In genomic region chr3:79336044-79336766, GRCm38 (mm10) we compare ENCODE assay signal across 32 mouse cellular contexts. TPM values are rescaled to one million over a fixed set of nuclear protein-coding genes. Genes with fewer than 3 reads are reported as not detected.
DNase-seq lines count a peak whose midpoint lies in the region; ATAC-seq and TF ChIP-seq lines count a peak whose summit lies in the region.
"Had no signal": no experiment of that assay in that cellular context is flagged by ENCODE, and none has a peak within 500 bp of the region (broad histone marks: within the 10 kb centered on the region; RNA-seq: fewer than 3 reads in every experiment).

TSS of gene Gm17359 (plus strand) at chr3:79336661.

- no peak for TF ChIP-seq POLR2A in CH12.LX (IDR thresholded peaks at IDR 0.05; ENCODE audit: low read depth, low read length)

- H3K27me3 ChIP-seq in liver, postnatal 0 days (ENCODE audit: insufficient read depth, low read length), result no peaks in the 10 kb centered on the region
- H3K27me3 ChIP-seq in liver, embryonic 11.5 days (replicated peaks; ENCODE audit: control insufficient read depth, insufficient read depth, low read length), result no peaks in the 10 kb centered on the region
- no peaks in the 10 kb centered on the region for H3K27me3 ChIP-seq in CH12.LX (replicated peaks)
- H3K27me3 ChIP-seq in limb, embryonic 10.5 days (ENCODE audit: low read depth, poor library complexity, severe bottlenecking), result no peaks in the 10 kb centered on the region
- H3K27me3 ChIP-seq: embryonic facial prominence, embryonic 12.5 days; forebrain, embryonic 12.5 days; limb, embryonic 12.5 days; lung, embryonic 15.5 days had no signal

- TF ChIP-seq CTCF in liver, postnatal 0 days (IDR thresholded peaks at IDR 0.05; ENCODE audit: low read depth), result no peak
- no peak for TF ChIP-seq CTCF in CH12.LX (conservative IDR thresholded peaks at IDR 0.05 in 1 of 2, IDR thresholded peaks at IDR 0.05 in 1 of 2; ENCODE audit: low read depth in 2 of 2, low read length in 2 of 2)
- no peak for TF ChIP-seq CTCF in layer of hippocampus, adult 2 months (conservative IDR thresholded peaks at IDR 0.05)

- no peak within 1 kb of the TSS for H3K4me2 ChIP-seq in liver, postnatal 0 days (ENCODE audit: low read depth, low read length)
- no peak within 1 kb of the TSS for H3K4me2 ChIP-seq in liver, embryonic 11.5 days
- no peak within 1 kb of the TSS for H3K4me2 ChIP-seq in CH12.LX (ENCODE audit: insufficient read depth, low read depth, poor library complexity, severe bottlenecking)
- H3K4me2 ChIP-seq: embryonic facial prominence, embryonic 12.5 days; forebrain, embryonic 12.5 days; limb, embryonic 12.5 days; lung, embryonic 15.5 days; midbrain, embryonic 11.5 days had no signal

- no peak within 1 kb of the TSS for H3K4me3 ChIP-seq in liver, postnatal 0 days (ENCODE audit: low read depth, low read length)
- H3K4me3 ChIP-seq in liver, embryonic 11.5 days (ENCODE audit: low read depth, low read length), result no peak within 1 kb of the TSS
- H3K4me3 ChIP-seq in CH12.LX (replicated peaks in 1 of 3; ENCODE audit: low read depth in 2 of 3, low read length in 2 of 3, poor library complexity in 1 of 3), result no peak within 1 kb of the TSS
- no peak within 1 kb of the TSS for H3K4me3 ChIP-seq in limb, embryonic 10.5 days
- no peak within 1 kb of the TSS for H3K4me3 ChIP-seq in layer of hippocampus, adult 2 months
- H3K4me3 ChIP-seq: embryonic facial prominence, embryonic 12.5 days; forebrain, embryonic 12.5 days; heart, embryonic 10.5 days; limb, embryonic 12.5 days; lung, embryonic 15.5 days had no signal

- no peaks in the 10 kb centered on the region for H3K36me3 ChIP-seq in liver, postnatal 0 days (replicated peaks; ENCODE audit: insufficient read depth, low read length)
- H3K36me3 ChIP-seq in liver, embryonic 11.5 days (ENCODE audit: control insufficient read depth, insufficient read depth, low read length), result no peaks in the 10 kb centered on the region
- no peaks in the 10 kb centered on the region for H3K36me3 ChIP-seq in CH12.LX (replicated peaks in 1 of 2; ENCODE audit: control insufficient read depth in 1 of 2, insufficient read depth in 1 of 2, low read length in 1 of 2)
- no peaks in the 10 kb centered on the region for H3K36me3 ChIP-seq in limb, embryonic 10.5 days
- H3K36me3 ChIP-seq: embryonic facial prominence, embryonic 12.5 days; forebrain, embryonic 12.5 days; heart, embryonic 10.5 days; limb, embryonic 12.5 days; lung, embryonic 15.5 days had no signal

- H3K4me1 ChIP-seq in liver, postnatal 0 days (ENCODE audit: insufficient read depth), result no peaks in the 10 kb centered on the region
- H3K4me1 ChIP-seq in liver, embryonic 11.5 days (replicated peaks; ENCODE audit: control insufficient read depth, insufficient read depth, low read length), result no peaks in the 10 kb centered on the region; the same call in 1 of the 2 replicates
- H3K4me1 ChIP-seq in CH12.LX (ENCODE audit: control insufficient read depth in 1 of 2, insufficient read depth in 2 of 2), result peaks cover 0 to 27% of the 10 kb centered on the region in 2 experiments; a peak in 2 of 4 replicates
- peaks cover 3% of the 10 kb centered on the region; the same call in 1 of the 2 replicates for H3K4me1 ChIP-seq in limb, embryonic 10.5 days
- H3K4me1 ChIP-seq: forebrain, embryonic 12.5 days had no signal

- 48% methylated on average over 8 of the region's 8 CpGs for WGBS in liver, postnatal 0 days (ENCODE audit: insufficient replicate concordance)
- WGBS in liver, embryonic 11.5 days, result 54% methylated on average over 8 of the region's 8 CpGs
- WGBS in limb, embryonic 10.5 days, result 58% methylated on average over 8 of the region's 8 CpGs

- peak; percentile 81 for ATAC-seq in liver, postnatal 0 days
- no peak for ATAC-seq in liver, embryonic 11.5 days (replicated peaks; ENCODE audit: low FRiP score)
- ATAC-seq: hindbrain, embryonic 16.5 days; intestine, embryonic 16.5 days had no signal

- TF ChIP-seq RAD21 in CH12.LX (IDR thresholded peaks at IDR 0.05; ENCODE audit: low read depth, low read length), result no peak

- no peaks in the 10 kb centered on the region for H3K79me2 ChIP-seq in CH12.LX (replicated peaks; ENCODE audit: control insufficient read depth, extremely low read depth, insufficient read depth, poor library complexity, severe bottlenecking)

- TF ChIP-seq EP300 in liver, postnatal 0 days (IDR thresholded peaks at IDR 0.05; ENCODE audit: low read depth), result no peak
- peak; percentile 46; the same call in 1 of the 2 replicates for TF ChIP-seq EP300 in CH12.LX (IDR thresholded peaks at IDR 0.05; ENCODE audit: low read length)

- H3K9me3 ChIP-seq in liver, postnatal 0 days (ENCODE audit: low read length), result no peaks in the 10 kb centered on the region
- H3K9me3 ChIP-seq in liver, embryonic 11.5 days (ENCODE audit: control insufficient read depth, low read length), result no peaks in the 10 kb centered on the region
- no peaks in the 10 kb centered on the region for H3K9me3 ChIP-seq in CH12.LX (replicated peaks; ENCODE audit: low read length)
- H3K9me3 ChIP-seq in limb, embryonic 10.5 days (replicated peaks), result no peaks in the 10 kb centered on the region
- H3K9me3 ChIP-seq: embryonic facial prominence, embryonic 12.5 days; forebrain, embryonic 12.5 days; heart, embryonic 10.5 days; limb, embryonic 12.5 days; lung, embryonic 15.5 days had no signal

- in situ Hi-C loops in CH12.LX (cut with MboI; ENCODE audit: low pct_ligation_motif_present, low pct_unique_long_range_greater_than_20kb, low sequenced_read_pairs), result no loop called here

- DNase-seq in liver, postnatal 0 days, result peak; percentile 20
- DNase-seq in liver, embryonic 11.5 days (ENCODE audit: low spot score), result no peak
- peak; percentile 78 for DNase-seq in CH12.LX (ENCODE audit: extremely low read depth)
- DNase-seq in fat pad, adult 2 months (ENCODE audit: extremely low read depth, low read depth, low spot score), result peak; percentile 45
- DNase-seq in natural killer cell, adult 2 months (ENCODE audit: low spot score in 2 of 2), result peak; percentile 11 to 16
- DNase-seq in spleen, postnatal 4 days (ENCODE audit: low spot score in 2 of 2), result no peak
- DNase-seq in limb, embryonic 10.5 days (ENCODE audit: low spot score), result no peak
- no peak for DNase-seq in layer of hippocampus, adult 2 months (ENCODE audit: low spot score in 2 of 2)
- DNase-seq: adrenal gland, postnatal 36 days; cerebellum, adult 11-12 months; cerebellum, postnatal 14 days; gastrocnemius, postnatal 36 days; heart, postnatal 4 days; thymus, postnatal 4 days had no signal

- dilution Hi-C loops in CH12.LX (cut with MboI; ENCODE audit: extremely low pct_ligation_motif_present, extremely low pct_unique_long_range_greater_than_20kb, low sequenced_read_pairs), result no loop called here

- no peak within 1 kb of the TSS for H3K27ac ChIP-seq in liver, postnatal 0 days (ENCODE audit: low read depth)
- H3K27ac ChIP-seq in liver, embryonic 11.5 days (ENCODE audit: low read depth, low read length), result no peak within 1 kb of the TSS
- H3K27ac ChIP-seq in CH12.LX (ENCODE audit: insufficient read depth, low read depth), result no peak within 1 kb of the TSS
- no peak within 1 kb of the TSS for H3K27ac ChIP-seq in limb, embryonic 10.5 days
- no peak within 1 kb of the TSS for H3K27ac ChIP-seq in layer of hippocampus, adult 2 months
- H3K27ac ChIP-seq: embryonic facial prominence, embryonic 12.5 days; forebrain, embryonic 12.5 days; heart, embryonic 10.5 days; limb, embryonic 12.5 days; liver, embryonic 14.5 days; lung, embryonic 15.5 days; macrophage had no signal

- H3K9ac ChIP-seq in liver, postnatal 0 days (replicated peaks), result no peak within 1 kb of the TSS
- no peak within 1 kb of the TSS for H3K9ac ChIP-seq in liver, embryonic 11.5 days (ENCODE audit: low read depth, low read length)
- H3K9ac ChIP-seq in CH12.LX (ENCODE audit: insufficient read depth, low read depth), result no peak within 1 kb of the TSS
- H3K9ac ChIP-seq: embryonic facial prominence, embryonic 12.5 days; forebrain, embryonic 12.5 days; limb, embryonic 12.5 days; liver, embryonic 14.5 days; lung, embryonic 15.5 days had no signal

TF ChIP-seq in CH12.LX, 34 proteins besides CTCF, POLR2A, EP300 and RAD21 (continues in another document):
- no peak for TF ChIP-seq ZNF384 (IDR thresholded peaks at IDR 0.05; ENCODE audit: low read depth, low read length)
- TF ChIP-seq PAX5 (IDR thresholded peaks at IDR 0.05; ENCODE audit: low read length), result no peak
- TF ChIP-seq HCFC1 (IDR thresholded peaks at IDR 0.05; ENCODE audit: low read depth, low read length), result no peak
- TF ChIP-seq MAFK (IDR thresholded peaks at IDR 0.05; ENCODE audit: insufficient replicate concordance, low read length), result 0 out of 2 replicates have a peak, but pooled peaks have one; percentile 44
- no peak for TF ChIP-seq MAZ (IDR thresholded peaks at IDR 0.05; ENCODE audit: low read depth, low read length)
- no peak for TF ChIP-seq ZKSCAN1 (IDR thresholded peaks at IDR 0.05; ENCODE audit: borderline replicate concordance, low read depth, low read length)
- no peak for TF ChIP-seq UBTF (IDR thresholded peaks at IDR 0.05; ENCODE audit: low read depth, low read length)
- no peak for TF ChIP-seq MYC (IDR thresholded peaks at IDR 0.05; ENCODE audit: low read depth, low read length)
- TF ChIP-seq SMC3 (IDR thresholded peaks at IDR 0.05; ENCODE audit: low read depth, low read length), result no peak
- no peak for TF ChIP-seq USF1 (IDR thresholded peaks at IDR 0.05; ENCODE audit: low read depth, low read length)
- no peak for TF ChIP-seq NRF1 (IDR thresholded peaks at IDR 0.05; ENCODE audit: low read depth, low read length)
- no peak for TF ChIP-seq E2F4 (IDR thresholded peaks at IDR 0.05; ENCODE audit: insufficient replicate concordance, low read depth, low read length)
- TF ChIP-seq ETS1 (conservative IDR thresholded peaks at IDR 0.05; ENCODE audit: low read depth, low read length), result peak; percentile 74
- TF ChIP-seq MEF2A (IDR thresholded peaks at IDR 0.05; ENCODE audit: borderline replicate concordance, low read depth, low read length), result peak; percentile 43; the same call in 1 of the 2 replicates
- TF ChIP-seq POLR2AphosphoS2 (IDR thresholded peaks at IDR 0.05; ENCODE audit: low read depth, low read length), result no peak
- no peak for TF ChIP-seq TBP (conservative IDR thresholded peaks at IDR 0.05; ENCODE audit: low read depth, low read length)
- TF ChIP-seq USF2 (conservative IDR thresholded peaks at IDR 0.05; ENCODE audit: low read depth, low read length), result no peak
- no peak for TF ChIP-seq CHD1 (IDR thresholded peaks at IDR 0.05; ENCODE audit: low read depth, low read length)
- TF ChIP-seq JUND (conservative IDR thresholded peaks at IDR 0.05; ENCODE audit: low read depth, low read length), result no peak
- TF ChIP-seq TCF12 (IDR thresholded peaks at IDR 0.05; ENCODE audit: low read depth, low read length), result no peak

RNA-seq across cellular contexts. Expression of gene Gm17359, which starts in this region (rescaled TPM):
- 0.09 TPM in 2 replicates for polyA plus RNA-seq in liver, postnatal 0 days (2015; fragmentation: Nextera tagmentation; extraction: Ambion mirVana)
- polyA plus RNA-seq in liver, embryonic 11.5 days (2014; fragmentation: Nextera tagmentation; extraction: Ambion mirVana), result not detected in 2 replicates
- not detected in 2 replicates for total RNA-seq in CH12.LX (2012; rRNA removed)
- total RNA-seq in CH12.LX (2014; rRNA removed), result not detected in 2 replicates
- polyA plus RNA-seq in CH12.LX (2012; ENCODE audit: insufficient read length, low read depth), result not detected in 2 replicates
- not detected in 2 replicates for polyA plus RNA-seq in limb, embryonic 10.5 days (2016; fragmentation: Nextera tagmentation; extraction: Ambion mirVana)
- not detected for total RNA-seq in layer of hippocampus, adult 2 months (2021)
- total RNA-seq: adrenal gland, adult 18-20 months; adrenal gland, postnatal 36 days; gastrocnemius, adult 18-20 months; gastrocnemius, postnatal 36 days; heart, postnatal 4 days; layer of hippocampus, postnatal 10 days; neutrophil, adult 5-6 weeks had no signal
- polyA plus RNA-seq: C2C12; embryonic facial prominence, embryonic 12.5 days; forebrain, embryonic 12.5 days; heart, embryonic 10.5 days; heart, embryonic 16.5 days; hindbrain, embryonic 16.5 days; intestine, embryonic 16.5 days; kidney, embryonic 16.5 days; large intestine, adult 2 months; limb, embryonic 12.5 days; liver, embryonic 14.5 days; lung, embryonic 15.5 days; macrophage had no signal

Comparison
In these comparisons a context has a peak if more than half of its experiments do, and no peak if none do; other contexts are left out.
1. Peak in DNase-seq and ATAC-seq in liver, postnatal 0 days; RNA of the gene not detected or under 1 TPM.
2. Peak in DNase-seq in CH12.LX; RNA of the gene not detected or under 1 TPM.
3. DNase-seq: peak in fat pad, adult 2 months (single experiment) and natural killer cell, adult 2 months (2 of 2); none in liver, embryonic 11.5 days (single experiment), spleen, postnatal 4 days (0 of 2), limb, embryonic 10.5 days (single experiment) and layer of hippocampus, adult 2 months (0 of 2).